Mouse (Mus musculus): ENCODE measurements at regions not wholly inside any gene's neighbourhood (a gene's known extent, or its start where the extent isn't known, plus 50 kb on each side); places are given as distances from the start of the nearest gene placed in this dataset.

DNA sequence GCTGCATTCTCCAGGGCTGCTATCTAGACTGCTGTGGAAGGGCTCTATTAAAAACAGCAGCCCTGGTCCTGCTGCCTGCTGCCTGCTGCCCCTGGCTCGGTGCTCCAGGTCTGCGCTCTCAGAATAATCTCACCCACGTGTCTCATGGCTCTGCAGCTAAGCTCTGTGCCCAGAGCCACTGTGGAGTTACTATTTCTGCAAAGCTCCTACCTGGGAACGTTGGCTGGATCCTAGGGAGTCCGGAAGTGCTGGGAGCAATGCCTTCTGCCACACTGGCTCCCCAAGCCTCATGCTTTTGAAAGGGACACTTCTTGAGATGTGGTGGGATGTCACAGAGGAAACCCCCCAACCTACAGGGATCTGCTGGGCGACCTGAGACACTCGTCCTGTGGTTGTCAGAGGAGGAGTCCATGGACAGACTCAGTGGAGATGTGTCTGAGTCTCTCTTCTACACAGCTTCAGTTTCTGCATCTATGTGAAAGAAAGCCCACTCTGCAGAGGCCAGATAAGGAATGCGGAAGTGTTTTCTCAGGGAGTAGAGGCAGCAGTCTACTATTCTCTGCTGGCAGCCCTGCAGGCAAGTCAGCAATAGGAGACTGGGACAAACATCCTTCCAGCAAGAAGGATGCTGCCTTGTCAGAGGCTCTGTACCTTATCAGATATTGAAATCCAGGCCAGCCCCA lies 63.0 kb upstream of the Kazn start:
- no peak for DNase-seq (ENCODE audit: low spot score)

DNA sequence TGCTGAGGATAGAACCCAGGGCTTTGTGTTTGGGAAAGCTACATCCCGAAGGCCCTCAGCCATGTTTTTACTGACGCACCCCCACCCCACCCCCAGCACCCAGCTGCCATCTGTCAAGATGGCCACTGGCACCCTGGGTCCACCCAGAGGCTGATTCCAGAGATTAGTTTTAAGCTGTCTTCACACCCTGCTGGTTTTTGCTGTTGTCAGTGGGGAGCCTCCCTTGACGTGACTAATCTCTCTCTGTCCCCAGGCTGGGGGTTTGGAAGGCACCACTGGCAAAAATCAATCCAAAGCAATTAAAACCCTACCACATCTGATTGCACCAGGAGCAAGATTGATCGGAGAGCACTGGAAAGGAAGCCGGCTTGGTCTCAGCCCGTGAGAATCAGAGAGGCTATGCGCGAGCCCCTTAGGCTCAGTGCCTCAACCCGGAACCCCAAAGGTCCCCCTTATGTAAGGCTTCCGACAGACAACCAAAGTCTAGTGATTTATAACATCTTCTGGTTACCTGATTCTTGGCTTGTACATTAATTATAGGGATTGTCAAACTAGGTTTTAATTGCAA lies 59.7 kb upstream of the Kazn start:
- no peak for DNase-seq (ENCODE audit: low spot score)

DNA sequence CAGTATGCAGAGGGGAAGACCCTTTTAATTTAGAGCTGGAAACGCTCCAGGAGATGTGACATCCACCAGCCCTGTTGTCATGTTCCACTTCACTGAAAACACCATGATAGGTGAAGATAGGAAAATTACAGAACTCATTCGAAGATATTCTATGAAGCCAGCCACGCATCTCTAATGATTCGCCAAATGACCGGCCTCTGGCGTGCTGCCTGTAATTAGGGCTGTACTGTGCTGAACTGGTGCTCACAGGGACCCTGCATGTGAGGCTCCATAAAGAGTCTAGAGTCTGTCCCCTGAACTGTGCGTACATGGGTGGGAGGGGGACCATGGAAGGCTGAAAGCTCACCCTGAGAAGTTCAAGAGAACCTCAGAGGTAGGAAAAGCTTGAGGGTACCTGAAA lies 53.6 kb upstream of the Kazn start:
- no peak for DNase-seq (ENCODE audit: low spot score)

DNA sequence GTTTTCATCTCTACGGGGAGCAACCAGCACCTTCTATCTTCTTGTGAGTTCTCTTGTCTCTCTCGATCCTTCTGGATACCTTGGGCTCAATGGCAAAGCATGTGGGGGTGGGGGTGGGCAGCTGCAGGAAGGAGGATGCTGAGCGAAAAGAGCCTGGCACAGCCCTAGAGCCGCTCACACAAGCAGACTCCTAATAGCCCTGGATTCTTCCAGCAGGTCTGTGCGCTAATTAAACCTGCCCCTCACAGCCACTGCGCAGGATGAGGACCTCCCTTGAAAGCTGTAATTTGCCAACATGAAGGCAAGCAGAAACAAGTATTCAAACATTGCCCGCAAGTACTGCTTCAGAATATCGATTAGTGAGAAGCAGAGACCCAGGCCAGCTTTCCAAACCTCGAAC lies 53.1 kb upstream of the Kazn start:
- no peak for DNase-seq (ENCODE audit: low spot score)

GRCm38 (mm10) chr4:142291366-142291765 lies 52.2 kb upstream of the Kazn start:
- no peak for DNase-seq (ENCODE audit: low spot score)

Data from c-Kit-positive CD71-positive TER-119-positive erythroid progenitor cells, embryonic 14.5 days (primary cell).